Mouse (Mus musculus) limb, embryonic 14.5 days (tissue): Measurements from ENCODE around the gene Scin. TPM values are rescaled to one million over a fixed set of nuclear protein-coding genes. Genes with fewer than 3 reads are reported as not detected.

ENCODE experiments used
- ATAC-seq: fragments of 200-750 bp; cut with Nextera tagmentation; 2 replicates; pipeline ENCODE4 v1.8.0; 2017; ENCODE audit warnings: low read depth, moderate number of reproducible peaks, moderate TSS enrichment; ENCODE audit not compliant: low FRiP score
- DNase-seq: peaks from one replicate; pipeline ENCODE4 v3.0.0-alpha.2; 2015; ENCODE audit warnings: low spot score
- H3K27ac ChIP-seq: fragments of 300-500 bp; sonication (generic); replicated peaks from 2 replicates; pipeline ENCODE4 v1.5.1; 2014; ENCODE audit warnings: low read depth, mild to moderate bottlenecking, low read length, moderate library complexity, mixed read lengths
- H3K27me3 ChIP-seq: fragments of 300-500 bp; sonication (generic); 2 replicates; pipeline ENCODE4 v1.6.1; 2014; ENCODE audit warnings: low read length, mixed read lengths; ENCODE audit not compliant: control insufficient read depth, insufficient read depth
- H3K36me3 ChIP-seq: fragments of 300-500 bp; sonication (generic); 2 replicates; pipeline ENCODE4 v1.6.1; 2014; ENCODE audit warnings: mild to moderate bottlenecking, low read length, moderate library complexity, mixed read lengths; ENCODE audit not compliant: control insufficient read depth, insufficient read depth
- H3K4me1 ChIP-seq: fragments of 300-500 bp; sonication (generic); 2 replicates; pipeline ENCODE4 v1.6.1; 2014; ENCODE audit warnings: antibody characterized with exemption, low read length, mixed read lengths; ENCODE audit not compliant: control insufficient read depth, insufficient read depth
- H3K4me2 ChIP-seq: fragments of 300-500 bp; sonication (generic); replicated peaks from 2 replicates; pipeline ENCODE4 v1.6.1; 2014; ENCODE audit warnings: low read depth, mild to moderate bottlenecking, low read length, moderate library complexity; ENCODE audit not compliant: severe bottlenecking
- H3K4me3 ChIP-seq: fragments of 300-500 bp; sonication (generic); replicated peaks from 2 replicates; pipeline ENCODE4 v1.5.1; 2014; ENCODE audit warnings: low read length
- H3K9ac ChIP-seq: fragments of 300-500 bp; sonication (generic); 2 replicates; pipeline ENCODE4 v1.6.1; 2014; ENCODE audit warnings: mild to moderate bottlenecking, low read depth, low read length, moderate library complexity; ENCODE audit not compliant: severe bottlenecking
- H3K9me3 ChIP-seq: fragments of 300-500 bp; sonication (generic); 2 replicates; pipeline ENCODE4 v1.6.1; 2016; ENCODE audit warnings: low read length; ENCODE audit not compliant: control insufficient read depth
- POLR2A ChIP-seq: fragments of 200-500 bp; IDR thresholded peaks from 2 replicates; pipeline ENCODE4 v1.8.0; 2012; ENCODE audit warnings: inconsistent platforms, mild to moderate bottlenecking, moderate library complexity, borderline replicate concordance; ENCODE audit not compliant: insufficient read depth, insufficient read length; ENCODE audit errors: extremely low read depth
- WGBS: fragments of 180-500 bp; shearing (Covaris S2); extraction: QIAGEN DNeasy Blood & Tissue Kit; methylation state at CpG from one replicate; pipeline ENCODE4 v1.1.7; 2014; 5-methylcytosine and 5-hydroxymethylcytosine counted together
- polyA plus RNA-seq, 2 experiments: library from polyadenylated mRNA; depleted of rRNA in 1 of 2; stranded (reverse) in 1 of 2; unstranded in 1 of 2; fragments of >200 nt; fragmentation: Nextera tagmentation in 1 of 2; extraction: Ambion mirVana in 1 of 2; gene quantifications; 2 replicates each; pipeline versions ENCODE4 v1.2.1 to v1.2.3; 2012 to 2014

Scin gene
- polyA plus RNA-seq, 2 experiments = 6.2 to 11.5 TPM

DNA sequence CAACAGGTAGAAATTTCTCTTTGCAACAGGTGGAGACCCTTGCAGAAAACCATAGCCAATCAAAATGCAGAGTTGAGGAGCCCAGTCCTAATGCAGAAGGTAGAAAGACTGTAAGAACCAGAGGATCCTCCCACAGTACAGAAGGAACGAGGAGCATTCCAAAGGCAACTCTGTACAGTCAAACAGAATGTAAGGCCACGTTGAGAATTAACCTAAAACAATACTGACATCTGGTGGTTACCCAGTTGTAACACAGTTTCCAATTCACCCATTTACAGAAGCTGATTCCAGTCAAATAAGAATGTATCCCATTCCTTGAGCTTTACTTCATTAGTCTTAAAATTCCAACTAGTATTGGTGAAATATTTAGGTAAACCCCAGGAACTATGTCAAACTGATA lies 30.6 kb upstream of the Scin start:
- Histone ChIP-seq H3K36me3 (no peaks in the 10 kb centered on the region), H3K4me1 (no peaks in the 10 kb centered on the region), H3K9ac (no peak overlapping the region), H3K27ac (no peak overlapping the region), H3K4me2 (no peak overlapping the region), H3K27me3 (no peaks in the 10 kb centered on the region), H3K9me3 (no peaks in the 10 kb centered on the region), H3K4me3 (no peak overlapping the region)
- DNase-seq (peak; percentile 80), ATAC-seq (peak; percentile 60; the same call in 1 of the 2 replicates)
- 4% methylated on average over 2 of the region's 2 CpGs for WGBS
- TF ChIP-seq POLR2A = no peak

DNA sequence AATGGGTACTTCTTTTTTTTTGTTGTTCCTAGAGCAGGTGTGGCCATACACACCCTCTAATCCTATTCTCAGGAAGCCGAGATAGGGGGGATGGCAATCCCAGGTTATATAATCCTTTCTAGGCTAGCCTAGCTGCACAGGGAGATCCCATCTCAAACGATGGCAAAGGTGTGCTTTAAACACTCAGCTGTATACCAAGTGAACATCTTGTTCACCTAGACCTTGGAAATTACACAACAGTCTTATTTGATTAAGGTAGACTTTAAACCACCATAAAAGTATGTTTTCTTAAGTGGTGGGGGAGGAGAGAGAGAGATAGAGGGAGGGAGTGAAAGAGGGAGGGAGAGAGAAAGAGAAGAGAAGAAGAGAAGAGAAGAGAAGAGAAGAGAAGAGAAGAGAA lies 26.7 kb upstream of the Scin start:
- no peak for DNase-seq
- Histone ChIP-seq H3K36me3 (no peaks in the 10 kb centered on the region), H3K27me3 (no peaks in the 10 kb centered on the region), H3K4me3 (no peak overlapping the region), H3K9me3 (no peaks in the 10 kb centered on the region), H3K9ac (no peak overlapping the region), H3K4me2 (no peak overlapping the region), H3K4me1 (no peaks in the 10 kb centered on the region), H3K27ac (no peak overlapping the region)
- 76% methylated on average over 2 of the region's 2 CpGs for WGBS
- no peak for ATAC-seq
- no peak for TF ChIP-seq POLR2A

DNA sequence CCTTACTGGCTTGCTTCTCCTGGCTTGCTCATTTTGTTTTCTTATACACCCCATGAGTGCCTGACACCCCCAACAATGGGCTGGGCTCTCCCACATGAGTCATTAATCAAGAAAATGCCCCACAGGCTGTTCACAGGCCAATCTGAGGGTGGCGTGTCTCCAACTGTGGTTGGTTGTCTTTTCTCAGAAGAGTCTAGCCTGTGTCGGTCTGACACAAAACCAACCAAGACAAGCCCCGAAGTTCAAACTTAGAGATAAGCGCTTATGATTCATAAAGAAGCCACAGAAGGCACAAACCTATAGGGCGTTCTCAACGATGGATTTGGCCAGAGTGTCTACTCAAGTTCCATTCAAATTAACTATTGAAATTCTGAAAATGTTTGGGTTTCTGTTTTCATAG lies 20.2 kb upstream of the Scin start:
- Histone ChIP-seq H3K4me3 (no peak overlapping the region), H3K4me2 (no peak overlapping the region), H3K9ac (no peak overlapping the region), H3K27me3 (no peaks in the 10 kb centered on the region), H3K4me1 (no peaks in the 10 kb centered on the region), H3K9me3 (no peaks in the 10 kb centered on the region), H3K36me3 (no peaks in the 10 kb centered on the region), H3K27ac (no peak overlapping the region)
- WGBS = 92% methylated on average over 6 of the region's 6 CpGs
- ATAC-seq (no peak), DNase-seq (no peak)
- no peak for TF ChIP-seq POLR2A

DNA sequence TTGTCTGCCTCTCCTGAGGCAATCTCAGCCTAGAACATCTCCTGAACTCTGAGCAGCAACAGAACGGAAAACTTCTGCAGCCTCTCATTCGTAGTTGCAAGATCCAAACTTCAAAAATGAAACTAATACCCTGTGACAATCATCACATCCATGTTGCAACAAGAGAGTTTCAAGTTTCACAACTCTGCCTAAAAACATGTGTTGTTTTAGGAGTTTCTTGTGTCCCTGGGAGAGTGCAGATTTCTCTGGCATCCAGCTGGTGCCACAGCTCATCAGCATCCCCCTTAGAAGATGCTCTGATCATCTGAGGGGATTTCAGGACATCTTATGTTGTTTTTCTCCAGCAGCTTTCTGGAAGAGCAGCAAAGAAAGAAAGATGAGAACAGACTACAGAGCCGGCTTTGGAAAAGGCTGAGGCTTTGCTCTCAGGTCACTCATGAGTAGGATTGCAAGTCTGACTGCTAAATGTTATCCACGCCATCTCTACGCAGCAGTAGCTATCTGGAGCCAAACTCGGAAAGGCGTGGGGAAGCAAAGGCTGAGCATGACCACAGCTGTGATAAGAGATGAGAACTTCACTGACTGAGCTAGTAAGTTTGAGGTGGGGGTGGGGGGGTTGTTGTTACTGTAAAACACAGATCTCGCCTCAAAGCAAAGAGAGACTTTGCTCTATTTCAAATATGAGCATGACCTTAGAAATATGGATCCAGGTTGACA lies 18.5 kb upstream of the Scin start:
- DNase-seq = no peak
- no peak for TF ChIP-seq POLR2A
- H3K9me3 ChIP-seq = no peaks in the 10 kb centered on the region
- no peaks in the 10 kb centered on the region for H3K4me1 ChIP-seq
- no peak for ATAC-seq
- H3K9ac ChIP-seq = no peak overlapping the region
- WGBS = 64% methylated on average over 8 of the region's 8 CpGs
- H3K27ac ChIP-seq = no peak overlapping the region
- H3K4me3 ChIP-seq = no peak overlapping the region
- no peaks in the 10 kb centered on the region for H3K36me3 ChIP-seq
- no peaks in the 10 kb centered on the region for H3K27me3 ChIP-seq
- H3K4me2 ChIP-seq = no peak overlapping the region

DNA sequence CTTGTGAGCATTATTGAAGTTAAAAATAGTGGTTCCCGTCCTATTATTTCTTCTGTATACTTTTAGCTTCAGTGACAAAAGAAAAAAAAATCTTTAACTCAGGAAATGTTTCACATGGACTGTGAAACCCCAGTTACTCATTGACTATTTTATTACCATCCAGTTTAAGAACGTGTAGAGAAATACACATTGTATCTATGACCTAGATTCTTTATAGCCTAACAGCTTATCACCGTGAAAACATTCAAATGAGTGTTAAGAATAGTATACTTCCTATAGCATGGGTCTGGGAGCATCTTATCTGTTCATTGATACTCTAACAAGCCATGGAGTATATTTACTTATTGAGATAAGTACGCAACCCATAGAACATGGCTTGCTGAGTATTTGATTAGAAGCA lies 13.3 kb upstream of the Scin start:
- no peaks in the 10 kb centered on the region for H3K9me3 ChIP-seq
- ATAC-seq = no peak
- DNase-seq = no peak
- H3K36me3 ChIP-seq = no peaks in the 10 kb centered on the region
- H3K4me3 ChIP-seq = no peak overlapping the region
- H3K9ac ChIP-seq = no peak overlapping the region
- H3K27ac ChIP-seq = no peak overlapping the region
- H3K4me2 ChIP-seq = no peak overlapping the region
- H3K4me1 ChIP-seq = no peaks in the 10 kb centered on the region
- H3K27me3 ChIP-seq = no peaks in the 10 kb centered on the region
- no peak for TF ChIP-seq POLR2A
- 77% methylated on average over 4 of the region's 4 CpGs for WGBS
